Mouse (Mus musculus): Measurements from ENCODE around the gene Prkag1.

Gene Prkag1

GRCm38 (mm10) chr15:98820937-98821336 lies 10.4 kb downstream of the Prkag1 start:
- DNase-seq: no peak

DNA sequence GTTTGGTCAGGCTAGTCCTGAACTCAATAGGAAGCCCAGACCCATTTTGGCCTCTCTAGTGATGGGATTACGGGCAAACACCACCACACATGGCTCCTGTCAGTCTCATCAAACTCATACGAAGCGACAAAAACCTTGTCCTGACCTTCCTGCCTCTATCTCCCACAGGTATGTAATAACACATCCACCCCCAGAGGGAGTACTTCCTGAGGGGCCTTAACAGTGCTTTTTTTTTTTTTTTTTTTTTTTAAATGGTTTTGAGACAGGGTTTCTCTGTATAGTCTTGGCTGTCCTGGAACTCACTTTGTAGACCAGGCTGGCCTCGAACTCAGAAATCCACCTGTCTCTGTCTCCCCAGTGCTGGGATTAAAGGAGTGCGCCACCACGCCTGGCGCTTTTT lies 13.2 kb downstream of the Prkag1 start:
- no peak for DNase-seq

DNA sequence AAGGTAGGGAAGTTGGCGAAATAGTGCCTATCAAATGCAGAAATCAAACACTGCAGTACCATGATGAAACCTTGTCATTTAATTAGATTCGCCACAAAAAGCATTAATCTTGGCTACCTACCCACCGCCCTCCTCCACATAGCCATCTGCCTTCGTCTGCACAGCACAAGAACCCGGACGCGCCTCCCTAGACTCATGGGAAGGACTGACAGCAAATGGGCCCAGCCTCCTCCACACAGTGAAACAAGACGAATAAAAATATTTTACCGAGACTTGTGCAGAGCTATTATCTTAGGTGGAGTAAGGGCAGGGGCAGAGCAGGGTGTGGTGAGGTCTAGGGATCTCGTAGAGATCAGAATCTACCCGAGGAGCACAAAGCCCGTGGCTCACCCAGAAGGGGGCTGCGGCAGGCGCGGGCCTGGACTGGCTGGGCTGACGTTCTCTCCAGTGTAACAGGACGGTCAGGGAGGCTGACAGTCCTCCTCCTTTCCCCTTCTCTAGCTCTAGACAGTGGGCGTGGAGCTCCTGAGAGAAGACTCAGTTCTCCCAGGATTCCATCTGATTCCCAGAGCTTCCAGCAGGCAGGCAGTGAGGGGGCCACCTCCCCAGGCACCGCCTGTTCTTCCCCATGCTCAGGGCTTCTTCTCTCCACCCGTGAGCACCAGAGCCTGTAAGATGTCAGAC lies 18.4 kb downstream of the Prkag1 start:
- DNase-seq: no peak

DNA sequence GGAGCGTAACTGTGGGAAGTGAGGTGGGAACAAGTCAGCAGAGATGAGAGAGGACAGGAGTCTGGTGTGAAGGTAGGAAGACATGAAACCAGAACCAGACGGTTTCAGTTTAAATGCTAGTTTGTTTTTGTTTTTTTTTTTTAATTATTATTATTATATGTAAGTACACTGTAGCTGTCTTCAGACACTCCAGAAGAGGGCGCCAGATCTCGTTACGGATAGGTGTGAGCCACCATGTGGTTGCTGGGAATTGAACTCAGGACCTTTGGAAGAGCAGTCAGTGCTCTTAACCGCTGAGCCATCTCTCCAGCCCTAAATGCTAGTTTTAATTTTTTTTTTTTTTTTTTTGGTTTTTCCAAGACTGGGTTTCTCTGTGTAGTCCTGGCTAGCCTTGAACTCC lies 21.1 kb downstream of the Prkag1 start:
- peak in 1 of 2 experiments; percentile 41 for DNase-seq

DNA sequence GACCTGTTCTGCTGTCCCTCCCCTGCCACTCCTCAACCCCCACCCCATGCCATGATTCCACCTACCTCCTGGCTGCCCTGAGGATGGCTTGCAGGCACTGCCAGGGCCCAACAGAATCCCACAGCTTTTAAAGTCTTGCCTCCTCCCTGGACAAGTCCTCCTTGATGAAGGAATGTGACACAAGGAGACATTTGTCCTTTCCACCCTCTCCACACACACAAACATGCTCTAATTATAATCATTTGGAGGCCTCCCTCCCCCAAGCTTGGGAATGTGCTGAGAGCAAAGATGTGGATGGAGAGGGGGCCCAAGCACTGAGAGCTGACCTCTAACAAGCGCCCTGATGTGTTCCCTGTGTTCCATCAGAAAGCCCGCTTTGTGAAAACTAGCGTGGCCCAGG lies 21.9 kb downstream of the Prkag1 start, which contains the start of gene Ddn:
TSS of gene Ddn (minus strand) at position 101 of the 400 bp plus-strand sequence.
- no peak for DNase-seq

DNA sequence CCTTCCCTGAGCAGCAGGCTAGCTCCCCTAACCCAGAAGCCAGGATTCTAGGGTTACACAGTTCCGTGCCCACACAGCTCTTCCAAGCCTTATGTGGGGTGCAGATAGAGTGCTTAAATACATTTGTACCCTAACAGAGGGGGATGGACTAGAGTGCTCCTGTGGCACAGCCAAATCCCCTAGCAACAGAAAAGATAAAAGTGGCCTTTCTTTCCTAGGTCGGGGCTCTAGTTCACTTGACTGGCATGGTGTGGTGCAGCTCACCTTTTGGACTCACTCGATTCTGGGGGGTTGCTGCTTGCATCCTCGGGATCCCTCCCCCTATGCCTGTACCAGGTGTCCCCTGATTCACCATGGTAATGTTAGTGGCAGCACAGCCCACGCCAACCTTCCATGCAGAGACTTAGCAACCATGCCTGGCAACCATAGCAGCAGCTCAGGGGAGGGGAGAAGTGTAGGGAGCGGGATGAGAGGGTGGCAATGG lies 22.6 kb downstream of the Prkag1 start:
- no peak for DNase-seq

GRCm38 (mm10) chr15:98807895-98808650 lies 23.2 kb downstream of the Prkag1 start:
- DNase-seq: peak in 1 of 2 experiments; percentile 44

- DNase-seq: peak; percentile 30 to 55
Measured at GRCm38 (mm10) chr15:98806809-98807770, 24.2 kb downstream of the Prkag1 start.

- no peak for DNase-seq
Measured at GRCm38 (mm10) chr15:98806071-98806808, 25.1 kb downstream of the Prkag1 start.

DNA sequence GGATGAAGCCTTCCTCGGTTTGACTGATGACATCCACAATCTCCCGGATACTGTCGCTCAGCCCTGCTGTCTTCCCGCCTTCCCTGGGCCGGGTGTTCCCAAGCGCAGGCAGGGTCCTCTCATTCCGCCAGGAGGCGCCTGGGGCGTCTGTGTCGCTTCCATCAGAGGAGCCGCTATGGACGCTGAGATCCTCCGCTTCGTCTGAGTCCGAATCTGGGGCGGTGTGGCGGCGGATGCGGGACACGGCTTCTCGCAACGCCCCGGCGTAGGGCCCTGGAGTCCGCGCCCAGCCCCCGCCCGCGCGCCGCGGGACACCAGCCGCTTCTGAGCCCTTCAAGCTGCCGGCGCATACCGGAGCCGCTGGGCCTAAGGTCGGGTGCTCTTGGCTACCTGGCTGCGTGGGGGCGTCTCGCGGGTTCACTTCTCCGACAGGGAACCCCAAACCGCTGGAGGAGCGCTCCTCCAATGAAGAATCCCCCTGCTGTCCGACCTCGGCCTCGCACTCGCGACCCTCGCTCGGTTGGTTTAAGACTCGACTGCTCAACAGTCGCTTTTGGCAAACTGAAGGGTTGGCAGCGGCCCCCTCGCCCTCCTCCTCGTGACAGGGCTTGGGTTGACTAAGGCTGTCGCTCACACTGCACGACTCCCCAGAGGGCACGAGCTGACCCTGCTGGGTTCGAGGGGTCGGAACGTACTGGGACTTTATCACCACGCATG lies 25.8 kb downstream of the Prkag1 start:
- peak; percentile 61 to 89 for DNase-seq

- peak; percentile 83 to 92 for DNase-seq
Measured at GRCm38 (mm10) chr15:98804054-98804453, 27.3 kb downstream of the Prkag1 start.

DNA sequence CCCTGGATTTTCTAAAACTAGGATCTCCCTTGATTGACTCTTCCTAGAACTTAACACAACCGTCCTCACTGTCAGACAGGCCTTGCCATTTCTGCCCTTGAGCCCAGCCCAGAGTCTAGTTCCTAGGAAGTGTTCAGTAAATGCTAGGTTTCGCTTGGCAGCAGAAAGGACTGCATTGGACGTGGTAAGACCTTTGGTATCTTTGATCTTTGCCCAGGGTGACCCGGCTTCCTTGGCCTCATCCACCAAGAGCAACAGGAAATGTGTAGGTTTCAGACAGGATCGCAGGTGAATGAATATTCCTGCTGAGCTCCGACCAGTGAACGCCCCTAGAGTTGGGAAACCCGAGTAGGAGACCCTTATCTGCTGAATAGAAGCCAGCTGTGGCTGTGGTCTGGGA lies 28.4 kb downstream of the Prkag1 start:
- peak; percentile 60 to 65 for DNase-seq

DNA sequence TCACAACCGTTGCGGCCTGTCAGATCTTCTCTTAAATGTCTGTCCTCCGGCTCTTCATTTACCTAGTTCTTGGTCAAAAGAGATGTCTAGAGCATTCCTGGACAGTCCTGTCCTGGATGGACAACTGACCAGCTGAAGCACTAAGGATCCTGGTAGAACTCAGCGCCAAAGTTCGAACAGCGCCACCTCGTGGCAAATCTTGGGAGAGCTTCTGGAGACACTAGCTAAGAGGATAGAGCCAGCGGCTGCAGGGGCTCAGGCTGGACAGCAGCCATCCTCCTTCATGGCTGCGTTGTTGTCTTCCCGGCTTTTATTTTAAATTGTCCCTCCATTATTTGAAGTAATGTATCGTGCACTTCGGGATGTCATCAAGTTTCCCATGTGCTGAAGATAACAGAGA lies 31.9 kb downstream of the Prkag1 start:
- peak; percentile 79 to 93 for DNase-seq

DNA sequence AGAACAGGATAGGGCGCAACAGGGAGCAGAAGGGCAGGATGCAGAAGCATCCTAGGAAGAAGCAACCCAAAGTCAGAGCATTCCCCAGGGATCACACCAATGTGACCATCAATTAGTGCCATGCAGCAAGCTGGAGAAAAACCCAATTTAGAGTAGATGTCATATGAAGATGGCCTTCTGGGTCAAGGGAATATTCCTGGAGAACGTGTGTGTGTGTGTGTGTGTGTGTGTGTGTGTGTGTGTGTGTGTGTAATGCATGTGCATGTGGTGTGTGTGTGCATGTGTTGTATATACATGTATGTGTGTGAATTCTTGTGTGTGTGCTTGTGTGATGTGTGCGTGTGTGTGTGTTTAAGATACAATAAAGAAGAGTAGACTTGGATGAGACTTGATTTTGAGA lies 32.4 kb downstream of the Prkag1 start:
- no peak for DNase-seq

DNA sequence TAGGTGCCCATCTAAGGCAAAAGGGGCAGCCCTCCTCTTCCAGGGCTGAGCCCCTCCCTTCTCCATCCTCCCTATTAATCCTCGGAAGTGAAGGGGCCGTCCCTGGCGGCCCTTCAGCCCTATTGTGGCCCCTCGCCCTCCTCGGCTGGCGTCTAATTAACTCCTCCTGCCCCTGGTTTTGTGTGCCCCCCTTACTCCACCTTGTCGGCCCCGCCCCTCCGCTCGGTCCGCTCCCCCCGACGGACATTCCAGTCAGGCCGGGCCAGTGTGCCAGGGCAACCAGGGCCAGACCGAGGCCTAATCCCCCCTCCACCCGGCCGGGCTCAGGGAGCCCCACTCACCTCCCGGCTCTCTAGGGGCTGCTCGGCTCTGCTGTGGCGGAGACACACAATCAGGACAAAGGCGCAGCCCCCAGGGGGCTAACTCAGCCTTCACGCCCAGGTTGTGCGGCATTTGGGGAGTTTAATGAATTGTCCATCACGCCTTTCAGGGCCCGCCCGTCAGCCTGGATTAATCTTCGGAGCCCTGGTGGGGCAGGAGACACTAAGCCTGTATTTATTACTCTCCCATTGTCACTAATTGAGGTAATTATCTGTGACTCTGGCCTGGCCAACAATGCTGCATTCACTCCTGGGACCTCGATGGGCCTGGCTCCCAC lies 33.4 kb downstream of the Prkag1 start:
- no peak for DNase-seq

DNA sequence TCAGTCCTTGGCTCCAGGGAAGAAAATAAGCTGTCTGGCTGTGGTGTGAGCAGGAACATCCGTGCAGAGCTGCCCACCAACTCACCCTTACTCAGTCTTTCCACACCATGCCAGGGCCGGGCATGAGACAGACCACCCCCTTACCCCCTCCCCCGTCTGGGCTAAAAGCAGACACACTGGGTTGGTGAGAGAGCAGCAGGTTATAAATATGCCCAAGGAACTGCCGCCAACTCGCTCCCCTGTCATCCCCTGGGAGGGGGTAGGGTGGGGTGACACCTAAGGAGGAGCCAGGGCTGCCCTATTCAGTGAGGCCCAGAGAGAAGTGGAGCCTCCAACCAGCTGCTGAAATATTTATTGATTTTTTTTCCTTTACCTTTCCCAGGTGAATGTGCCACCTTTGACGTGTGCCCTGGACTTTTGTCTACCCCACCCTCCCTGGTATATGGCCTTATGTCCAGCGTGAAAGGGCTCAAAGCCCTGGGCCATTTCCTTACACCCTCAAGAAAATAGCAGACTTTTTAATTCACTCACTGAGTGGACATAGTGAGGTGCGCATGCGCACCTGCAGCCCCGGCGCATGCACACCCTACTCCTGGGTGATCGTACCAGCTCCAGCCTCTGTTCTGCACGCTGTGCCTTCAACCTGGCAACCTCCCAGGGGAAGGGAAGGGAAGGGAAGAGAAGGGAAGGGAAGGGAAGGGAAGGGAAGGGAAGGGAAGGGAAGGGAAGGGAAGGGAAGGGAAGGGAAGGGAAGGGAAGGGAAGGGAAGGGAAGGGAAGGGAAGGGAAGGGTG lies 34.3 kb downstream of the Prkag1 start:
- DNase-seq: peak in 1 of 2 experiments; percentile 25

GRCm38 (mm10) chr15:98793141-98793698 lies 38.1 kb downstream of the Prkag1 start:
- no peak for DNase-seq

- no peak for DNase-seq
Measured at GRCm38 (mm10) chr15:98792233-98793020, 38.9 kb downstream of the Prkag1 start.

DNA sequence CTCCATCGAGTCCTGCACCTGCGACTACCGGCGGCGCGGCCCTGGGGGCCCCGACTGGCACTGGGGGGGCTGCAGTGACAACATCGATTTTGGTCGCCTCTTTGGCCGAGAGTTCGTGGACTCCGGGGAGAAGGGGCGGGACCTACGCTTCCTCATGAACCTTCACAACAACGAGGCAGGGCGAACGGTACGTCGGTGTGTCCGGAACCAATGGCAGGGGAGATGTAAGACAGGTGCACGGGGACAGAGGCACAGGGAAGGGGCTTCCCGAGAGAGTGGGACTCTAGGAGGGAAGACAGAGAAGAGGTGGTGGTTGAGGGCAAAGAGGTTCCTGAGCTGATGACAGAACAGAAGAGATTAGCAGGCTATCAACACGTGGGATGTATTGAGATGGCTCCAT lies 39.5 kb downstream of the Prkag1 start:
- no peak for DNase-seq
